Mouse (Mus musculus) layer of hippocampus, adult 11-12 months (tissue): Measurements from ENCODE around the gene Dlg5.

Experiments used
- DNase-seq: peaks from one replicate; pipeline ENCODE4 v3.0.0; 2022; ENCODE audit warnings: low spot score

The Dlg5 gene

GRCm38 (mm10) chr14:24232641-24233633 lies 12.8 kb downstream of the Dlg5 start:
- DNase-seq = peak; percentile 61

GRCm38 (mm10) chr14:24228549-24228948 lies 17.2 kb downstream of the Dlg5 start:
- no peak for DNase-seq

GRCm38 (mm10) chr14:24227015-24227414 lies 18.7 kb downstream of the Dlg5 start:
- DNase-seq = no peak

- DNase-seq = no peak
These were observed 19.4 kb downstream of the Dlg5 start for GRCm38 (mm10) chr14:24226344-24226743.

GRCm38 (mm10) chr14:24222759-24223158 lies 23.0 kb downstream of the Dlg5 start:
- DNase-seq = no peak

GRCm38 (mm10) chr14:24222273-24222672 lies 23.4 kb downstream of the Dlg5 start:
- no peak for DNase-seq

- DNase-seq = no peak
These were observed 28.4 kb downstream of the Dlg5 start for GRCm38 (mm10) chr14:24217362-24217722.

GRCm38 (mm10) chr14:24216678-24217361 lies 28.9 kb downstream of the Dlg5 start:
- DNase-seq = no peak

GRCm38 (mm10) chr14:24216064-24216463 lies 29.7 kb downstream of the Dlg5 start:
- DNase-seq = no peak

- no peak for DNase-seq
These were observed 31.3 kb downstream of the Dlg5 start for GRCm38 (mm10) chr14:24214436-24214835.

- DNase-seq = no peak
These were observed 32.4 kb downstream of the Dlg5 start for GRCm38 (mm10) chr14:24213336-24213735.

GRCm38 (mm10) chr14:24212861-24213260 lies 32.9 kb downstream of the Dlg5 start:
- DNase-seq = no peak

- no peak for DNase-seq
These were observed 38.4 kb downstream of the Dlg5 start for GRCm38 (mm10) chr14:24207360-24207752.

- no peak for DNase-seq
These were observed 38.9 kb downstream of the Dlg5 start for GRCm38 (mm10) chr14:24206736-24207359.

- DNase-seq = no peak
These were observed 39.4 kb downstream of the Dlg5 start for GRCm38 (mm10) chr14:24206314-24206713.

GRCm38 (mm10) chr14:24205281-24205871 lies 40.3 kb downstream of the Dlg5 start:
- DNase-seq = peak; percentile 71

- DNase-seq = no peak
These were observed 42.5 kb downstream of the Dlg5 start for GRCm38 (mm10) chr14:24203210-24203609.

GRCm38 (mm10) chr14:24200771-24201170 lies 44.9 kb downstream of the Dlg5 start:
- no peak for DNase-seq

- no peak for DNase-seq
These were observed 46.0 kb downstream of the Dlg5 start for GRCm38 (mm10) chr14:24199732-24200131.

GRCm38 (mm10) chr14:24197865-24198264 lies 47.9 kb downstream of the Dlg5 start:
- DNase-seq = peak; percentile 31

GRCm38 (mm10) chr14:24196947-24197346 lies 48.8 kb downstream of the Dlg5 start:
- DNase-seq = no peak

GRCm38 (mm10) chr14:24190131-24190530 lies 55.6 kb downstream of the Dlg5 start:
- no peak for DNase-seq
